Mouse (Mus musculus): ENCODE measurements around the gene Rps13. TPM values are rescaled to one million over a fixed set of nuclear protein-coding genes. Genes with fewer than 3 reads are reported as not detected.
"Not testable (repeated sequence)": the region's sequence is repeated elsewhere in the genome, so short reads cannot be mapped to it uniquely, and the experiment has no call there.

Rps13 gene
- 245 and 285 TPM in 2 replicates for polyA plus RNA-seq (2011; ENCODE audit: insufficient read depth, insufficient read length, low read depth, missing spikeins)

GRCm38 (mm10) chr7:116333713-116334668 is at the start of gene Rps13:
Gene Rps13 (minus strand): TSS chr7:116334195.
- peaks cover 47% of the 10 kb centered on the region for H3K36me3 ChIP-seq (ENCODE audit: control insufficient read depth, insufficient read depth, low read length, poor library complexity, severe bottlenecking)

GRCm38 (mm10) chr7:116379181-116379580 is 45.2 kb upstream of the Rps13 start:
- H3K9me3 ChIP-seq (replicated peaks; ENCODE audit: control insufficient read depth, insufficient read depth, low read length, poor library complexity, severe bottlenecking); H3K9ac ChIP-seq (ENCODE audit: low read depth, poor library complexity, severe bottlenecking); H3K4me3 ChIP-seq (ENCODE audit: low read depth, low read length); H3K36me3 ChIP-seq (ENCODE audit: control insufficient read depth, insufficient read depth, low read length, poor library complexity, severe bottlenecking); H3K27ac ChIP-seq (ENCODE audit: insufficient read depth, low read length); H3K4me1 ChIP-seq (ENCODE audit: control insufficient read depth, insufficient read depth, low read length); H3K27me3 ChIP-seq (ENCODE audit: control insufficient read depth, insufficient read depth, low read length, poor library complexity, severe bottlenecking): not testable (repeated sequence)

More at GRCm38 (mm10) chr7:116333713-116334668, at the start of gene Rps13:
- Histone ChIP-seq H3K9ac (ENCODE audit: low read depth, poor library complexity, severe bottlenecking) (peak within 1 kb of the TSS; percentile 90), H3K27me3 (ENCODE audit: control insufficient read depth, insufficient read depth, low read length, poor library complexity, severe bottlenecking) (no peaks in the 10 kb centered on the region), H3K9me3 (replicated peaks; ENCODE audit: control insufficient read depth, insufficient read depth, low read length, poor library complexity, severe bottlenecking) (no peaks in the 10 kb centered on the region), H3K4me3 (ENCODE audit: low read depth, low read length) (peak within 1 kb of the TSS; percentile 97), H3K27ac (ENCODE audit: insufficient read depth, low read length) (peak within 1 kb of the TSS; percentile 74), H3K4me1 (ENCODE audit: control insufficient read depth, insufficient read depth, low read length) (no peaks in the 10 kb centered on the region)
- TF ChIP-seq POLR2A (IDR thresholded peaks at IDR 0.05; ENCODE audit: insufficient read depth, low read length): peak; percentile 86
- no peak for TF ChIP-seq CTCF (IDR thresholded peaks at IDR 0.05; ENCODE audit: low read depth, low read length)
- TF ChIP-seq EP300 (IDR thresholded peaks at IDR 0.05; ENCODE audit: insufficient read depth, low read depth, low read length): 0 out of 2 replicates have a peak, but pooled peaks have one; percentile 5

- Histone ChIP-seq H3K27me3 (ENCODE audit: control insufficient read depth, insufficient read depth, low read length, poor library complexity, severe bottlenecking) (no peaks in the 10 kb centered on the region), H3K4me1 (ENCODE audit: control insufficient read depth, insufficient read depth, low read length) (no peaks in the 10 kb centered on the region), H3K36me3 (ENCODE audit: control insufficient read depth, insufficient read depth, low read length, poor library complexity, severe bottlenecking) (peaks cover 2% of the 10 kb centered on the region; the same call in 1 of the 2 replicates), H3K9me3 (replicated peaks; ENCODE audit: control insufficient read depth, insufficient read depth, low read length, poor library complexity, severe bottlenecking) (no peaks in the 10 kb centered on the region), H3K9ac (ENCODE audit: low read depth, poor library complexity, severe bottlenecking) (no peak overlapping the region), H3K4me3 (ENCODE audit: low read depth, low read length) (no peak overlapping the region), H3K27ac (ENCODE audit: insufficient read depth, low read length) (no peak overlapping the region)
- TF ChIP-seq CTCF (IDR thresholded peaks at IDR 0.05; ENCODE audit: low read depth, low read length) (no peak), POLR2A (IDR thresholded peaks at IDR 0.05; ENCODE audit: insufficient read depth, low read length) (no peak), EP300 (IDR thresholded peaks at IDR 0.05; ENCODE audit: insufficient read depth, low read depth, low read length) (no peak)
These were observed 40.3 kb upstream of the Rps13 start for GRCm38 (mm10) chr7:116374284-116374683.

- Histone ChIP-seq H3K4me1 (ENCODE audit: control insufficient read depth, insufficient read depth, low read length) (no peaks in the 10 kb centered on the region), H3K9ac (ENCODE audit: low read depth, poor library complexity, severe bottlenecking) (0 out of 2 replicates have a peak overlapping the region, but pooled peaks have one; percentile 35), H3K4me3 (ENCODE audit: low read depth, low read length) (no peak overlapping the region), H3K9me3 (replicated peaks; ENCODE audit: control insufficient read depth, insufficient read depth, low read length, poor library complexity, severe bottlenecking) (no peaks in the 10 kb centered on the region), H3K27me3 (ENCODE audit: control insufficient read depth, insufficient read depth, low read length, poor library complexity, severe bottlenecking) (no peaks in the 10 kb centered on the region), H3K36me3 (ENCODE audit: control insufficient read depth, insufficient read depth, low read length, poor library complexity, severe bottlenecking) (peaks cover 36% of the 10 kb centered on the region), H3K27ac (ENCODE audit: insufficient read depth, low read length) (no peak overlapping the region)
- TF ChIP-seq EP300 (IDR thresholded peaks at IDR 0.05; ENCODE audit: insufficient read depth, low read depth, low read length) (no peak), CTCF (IDR thresholded peaks at IDR 0.05; ENCODE audit: low read depth, low read length) (no peak), POLR2A (IDR thresholded peaks at IDR 0.05; ENCODE audit: insufficient read depth, low read length) (no peak)
These were observed 2.2 kb upstream of the Rps13 start for GRCm38 (mm10) chr7:116336226-116336625.

GRCm38 (mm10) chr7:116335133-116335532 is 1.1 kb upstream of the Rps13 start:
- no peaks in the 10 kb centered on the region for H3K4me1 ChIP-seq (ENCODE audit: control insufficient read depth, insufficient read depth, low read length)
- no peak for TF ChIP-seq CTCF (IDR thresholded peaks at IDR 0.05; ENCODE audit: low read depth, low read length)
- TF ChIP-seq EP300 (IDR thresholded peaks at IDR 0.05; ENCODE audit: insufficient read depth, low read depth, low read length): no peak
- no peak for TF ChIP-seq POLR2A (IDR thresholded peaks at IDR 0.05; ENCODE audit: insufficient read depth, low read length)
- peak overlapping the region; percentile 90 for H3K9ac ChIP-seq (ENCODE audit: low read depth, poor library complexity, severe bottlenecking)
- peaks cover 45% of the 10 kb centered on the region for H3K36me3 ChIP-seq (ENCODE audit: control insufficient read depth, insufficient read depth, low read length, poor library complexity, severe bottlenecking)
- H3K27ac ChIP-seq (ENCODE audit: insufficient read depth, low read length): no peak overlapping the region
- H3K4me3 ChIP-seq (ENCODE audit: low read depth, low read length): no peak overlapping the region
- no peaks in the 10 kb centered on the region for H3K9me3 ChIP-seq (replicated peaks; ENCODE audit: control insufficient read depth, insufficient read depth, low read length, poor library complexity, severe bottlenecking)
- H3K27me3 ChIP-seq (ENCODE audit: control insufficient read depth, insufficient read depth, low read length, poor library complexity, severe bottlenecking): no peaks in the 10 kb centered on the region

- peak overlapping the region; percentile 60 for H3K27ac ChIP-seq (ENCODE audit: insufficient read depth, low read length)
- peak overlapping the region; percentile 90 for H3K9ac ChIP-seq (ENCODE audit: low read depth, poor library complexity, severe bottlenecking)
- peaks cover 49% of the 10 kb centered on the region for H3K36me3 ChIP-seq (ENCODE audit: control insufficient read depth, insufficient read depth, low read length, poor library complexity, severe bottlenecking)
- H3K4me3 ChIP-seq (ENCODE audit: low read depth, low read length): peak overlapping the region; percentile 97
- no peaks in the 10 kb centered on the region for H3K9me3 ChIP-seq (replicated peaks; ENCODE audit: control insufficient read depth, insufficient read depth, low read length, poor library complexity, severe bottlenecking)
- TF ChIP-seq POLR2A (IDR thresholded peaks at IDR 0.05; ENCODE audit: insufficient read depth, low read length) (no peak), CTCF (IDR thresholded peaks at IDR 0.05; ENCODE audit: low read depth, low read length) (no peak), EP300 (IDR thresholded peaks at IDR 0.05; ENCODE audit: insufficient read depth, low read depth, low read length) (no peak)
- H3K4me1 ChIP-seq (ENCODE audit: control insufficient read depth, insufficient read depth, low read length): no peaks in the 10 kb centered on the region
- H3K27me3 ChIP-seq (ENCODE audit: control insufficient read depth, insufficient read depth, low read length, poor library complexity, severe bottlenecking): no peaks in the 10 kb centered on the region
These were observed 659 bp upstream of the Rps13 start for GRCm38 (mm10) chr7:116334669-116335038.
